18 mouse cellular contexts compared by ENCODE assay signal in the genomic region with DNA sequence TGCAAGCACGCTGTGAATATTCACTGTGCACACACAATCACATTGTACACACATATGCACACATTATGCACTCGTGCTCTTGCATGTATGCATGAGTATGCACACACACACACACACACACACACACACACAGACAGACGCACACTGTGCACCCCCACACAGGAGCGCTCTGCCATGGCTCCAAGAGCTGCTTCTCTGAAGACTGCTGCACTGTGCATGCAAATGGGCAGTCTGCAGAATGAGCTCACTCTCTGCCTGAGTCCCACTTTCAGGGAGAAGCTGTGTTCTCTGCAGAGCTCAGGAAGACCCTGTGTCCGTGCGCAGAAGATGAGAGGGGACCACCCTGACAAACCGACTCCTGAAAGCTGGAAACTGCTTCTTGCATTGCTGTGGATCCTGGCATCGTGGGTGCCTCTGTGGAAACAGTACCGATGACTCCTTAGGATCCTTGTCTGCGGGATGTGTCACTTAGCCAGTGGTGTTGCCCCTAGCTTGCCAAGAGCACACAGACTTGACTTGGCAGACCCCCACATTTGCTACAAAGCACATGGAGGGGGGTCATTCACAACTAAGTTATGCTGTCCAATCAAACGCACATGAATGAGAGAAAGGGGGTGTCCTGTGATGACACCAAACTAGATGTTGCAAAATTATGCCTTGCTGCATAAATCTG. TPM values are rescaled to one million over a fixed set of nuclear protein-coding genes. Genes with fewer than 3 reads are reported as not detected.
A peak's percentile ranks its signal among the peaks of the same experiment; 100 is the strongest.
DNase-seq lines count a peak whose midpoint lies in the region; ATAC-seq and TF ChIP-seq lines count a peak whose summit lies in the region.
"Had no signal": no experiment of that assay in that cellular context is flagged by ENCODE, and none has a peak within 500 bp of the region (broad histone marks: within the 10 kb centered on the region; RNA-seq: fewer than 3 reads in every experiment).

No protein-coding gene starts in this region.

- no peaks in the 10 kb centered on the region for H3K36me3 ChIP-seq in hindbrain, embryonic 15.5 days
- no peaks in the 10 kb centered on the region for H3K36me3 ChIP-seq in hindbrain, embryonic 13.5 days
- H3K36me3 ChIP-seq in liver, embryonic 14.5 days (replicated peaks; ENCODE audit: control insufficient read depth, insufficient read depth, low read depth): no peaks in the 10 kb centered on the region
- H3K36me3 ChIP-seq: embryonic facial prominence, embryonic 13.5 days; forebrain, embryonic 10.5 days; heart, embryonic 12.5 days; intestine, embryonic 15.5 days; stomach, embryonic 15.5 days had no signal

- H3K4me3 ChIP-seq in hindbrain, embryonic 15.5 days: no peak overlapping the region
- H3K4me3 ChIP-seq in hindbrain, embryonic 13.5 days: no peak overlapping the region
- no peak overlapping the region for H3K4me3 ChIP-seq in liver, embryonic 14.5 days (ENCODE audit: insufficient read depth in 1 of 2, low read depth in 2 of 2, low read length in 2 of 2)
- H3K4me3 ChIP-seq: embryonic facial prominence, embryonic 13.5 days; forebrain, embryonic 10.5 days; gastrocnemius, adult 2 months; heart, embryonic 12.5 days; intestine, embryonic 15.5 days; stomach, embryonic 15.5 days had no signal

- no peaks in the 10 kb centered on the region for H3K4me1 ChIP-seq in hindbrain, embryonic 15.5 days (replicated peaks)
- 0 out of 2 replicates have a peak, but pooled peaks cover 2% of the 10 kb centered on the region for H3K4me1 ChIP-seq in hindbrain, embryonic 13.5 days (replicated peaks)
- H3K4me1 ChIP-seq in liver, embryonic 14.5 days (replicated peaks; ENCODE audit: control insufficient read depth in 2 of 2, insufficient read depth in 2 of 2, low read length in 1 of 2): no peaks in the 10 kb centered on the region
- H3K4me1 ChIP-seq: embryonic facial prominence, embryonic 13.5 days; forebrain, embryonic 10.5 days; intestine, embryonic 15.5 days; stomach, embryonic 15.5 days had no signal

- peak; percentile 41 for DNase-seq in adrenal gland, postnatal 14 days
- DNase-seq in adrenal gland, postnatal 36 days: no peak
- DNase-seq in liver, embryonic 14.5 days (ENCODE audit: low read depth in 3 of 3, low spot score in 3 of 3): no peak
- no peak for DNase-seq in liver
- DNase-seq in thymus, postnatal 4 days: peak; percentile 14
- DNase-seq in thymus, postnatal 36 days: no peak
- DNase-seq: cerebellum, adult 2 months; gastrocnemius, adult 2 months; lung, adult 2 months; thymus, adult 2 months had no signal

- no peaks in the 10 kb centered on the region for H3K9me3 ChIP-seq in hindbrain, embryonic 15.5 days
- H3K9me3 ChIP-seq in hindbrain, embryonic 13.5 days: no peaks in the 10 kb centered on the region
- no peaks in the 10 kb centered on the region for H3K9me3 ChIP-seq in liver, embryonic 14.5 days (ENCODE audit: control insufficient read depth, low read length)
- H3K9me3 ChIP-seq: embryonic facial prominence, embryonic 13.5 days; forebrain, embryonic 10.5 days; intestine, embryonic 15.5 days; stomach, embryonic 15.5 days had no signal

- no peak overlapping the region for H3K9ac ChIP-seq in hindbrain, embryonic 15.5 days
- H3K9ac ChIP-seq in hindbrain, embryonic 13.5 days: no peak overlapping the region
- no peak overlapping the region for H3K9ac ChIP-seq in liver, embryonic 14.5 days (replicated peaks)
- H3K9ac ChIP-seq: embryonic facial prominence, embryonic 13.5 days; heart, embryonic 12.5 days; intestine, embryonic 15.5 days; stomach, embryonic 15.5 days had no signal

- no peak for TF ChIP-seq CTCF in liver, embryonic 14.5 days (IDR thresholded peaks at IDR 0.05; ENCODE audit: low read depth)

- H3K4me2 ChIP-seq in hindbrain, embryonic 15.5 days: no peak overlapping the region
- no peak overlapping the region for H3K4me2 ChIP-seq in hindbrain, embryonic 13.5 days
- no peak overlapping the region for H3K4me2 ChIP-seq in liver, embryonic 14.5 days (ENCODE audit: low read depth)
- H3K4me2 ChIP-seq: embryonic facial prominence, embryonic 13.5 days; heart, embryonic 12.5 days; intestine, embryonic 15.5 days; stomach, embryonic 15.5 days had no signal

- TF ChIP-seq EP300 in liver, embryonic 14.5 days (IDR thresholded peaks at IDR 0.05; ENCODE audit: low read depth): no peak

- 88% methylated on average over 11 of the region's 11 CpGs for WGBS in hindbrain, embryonic 15.5 days
- WGBS in hindbrain, embryonic 13.5 days: 85% methylated on average over 11 of the region's 11 CpGs
- 72% methylated on average over 11 of the region's 11 CpGs for WGBS in liver, embryonic 14.5 days (ENCODE audit: insufficient replicate concordance)

- H3K27me3 ChIP-seq in hindbrain, embryonic 15.5 days: no peaks in the 10 kb centered on the region
- H3K27me3 ChIP-seq in hindbrain, embryonic 13.5 days: no peaks in the 10 kb centered on the region
- H3K27me3 ChIP-seq in liver, embryonic 14.5 days (ENCODE audit: control insufficient read depth, insufficient read depth, low read length): no peaks in the 10 kb centered on the region
- H3K27me3 ChIP-seq: embryonic facial prominence, embryonic 13.5 days; heart, embryonic 12.5 days; intestine, embryonic 15.5 days; stomach, embryonic 15.5 days had no signal

- ATAC-seq in hindbrain, embryonic 15.5 days (ENCODE audit: low FRiP score, low read depth): peak; percentile 79
- no peak for ATAC-seq in hindbrain, embryonic 13.5 days (ENCODE audit: low FRiP score)
- 0 out of 2 replicates have a peak, but pooled peaks have one; percentile 11 for ATAC-seq in liver, embryonic 14.5 days (ENCODE audit: insufficient read depth)
- ATAC-seq: intestine, embryonic 15.5 days had no signal

- no peak overlapping the region for H3K27ac ChIP-seq in hindbrain, embryonic 15.5 days (replicated peaks)
- H3K27ac ChIP-seq in hindbrain, embryonic 13.5 days: no peak overlapping the region
- no peak overlapping the region for H3K27ac ChIP-seq in liver, embryonic 14.5 days
- H3K27ac ChIP-seq: embryonic facial prominence, embryonic 13.5 days; forebrain, embryonic 10.5 days; gastrocnemius, adult 2 months; intestine, embryonic 15.5 days; macrophage; stomach, embryonic 15.5 days had no signal

RNA-seq across cellular contexts. Expression of gene Itpr2, which starts 55.9 kb away (rescaled TPM):
- 91.9 and 93.3 TPM in 2 replicates for total RNA-seq in adrenal gland, postnatal 14 days (2021)
- 10 to 100 TPM; 38.2 to 47.8 TPM for total RNA-seq in adrenal gland, postnatal 36 days (2021)
- polyA plus RNA-seq in hindbrain, embryonic 15.5 days (2015; fragmentation: Nextera tagmentation; extraction: Ambion mirVana): 9.3 and 11.6 TPM in 2 replicates
- polyA plus RNA-seq in hindbrain, embryonic 13.5 days (2015; fragmentation: Nextera tagmentation; extraction: Ambion mirVana): 5.5 and 7.0 TPM in 2 replicates
- 0.53 and 0.64 TPM in 2 replicates for polyA plus RNA-seq in liver, embryonic 14.5 days (2012; rRNA removed)
- polyA plus RNA-seq in liver, embryonic 14.5 days (2014; fragmentation: Nextera tagmentation; extraction: Ambion mirVana): 1.7 and 2.5 TPM in 2 replicates

Comparison
In these comparisons a context has a peak if more than half of its experiments do, and no peak if none do; other contexts are left out.
1. DNase-seq: peak in adrenal gland, postnatal 14 days (single experiment) and thymus, postnatal 4 days (single experiment); none in adrenal gland, postnatal 36 days (0 of 2), liver, embryonic 14.5 days (0 of 3), liver (single experiment) and thymus, postnatal 36 days (0 of 2).